Mouse (Mus musculus) left cerebral cortex, postnatal 14 days (tissue): Measurements from ENCODE around the gene Gpr3. TPM values are rescaled to one million over a fixed set of nuclear protein-coding genes. Genes with fewer than 3 reads are reported as not detected.

Experiments
- DNase-seq, 2 experiments: peaks; one replicate each; pipeline ENCODE4 v3.0.0; 2021 to 2022; ENCODE audit warnings: low spot score in 2 of 2, mixed read lengths in 1 of 2
- intact Hi-C: fragments of 180-260 bp; cut with DNase I; formaldehyde crosslinking; loops from one replicate; pipeline ENCODE4 v1.15.1; 2025
- total RNA-seq, 2 experiments: library from RNA; stranded (reverse); gene quantifications; 2 replicates each; pipeline ENCODE4 v1.2.3; 2021

Gene Gpr3
- total RNA-seq, 2 experiments from 2014 or later: 7.4 to 10.0 TPM

GRCm38 (mm10) chr4:133182439-133183033, 29.8 kb downstream of the Gpr3 start:
- intact Hi-C loops: no loop called here
- DNase-seq: no peak

- intact Hi-C loops: no loop called here
- DNase-seq: no peak
Measured at GRCm38 (mm10) chr4:133179258-133179657, 33.1 kb downstream of the Gpr3 start.

GRCm38 (mm10) chr4:133178305-133178704, 34.0 kb downstream of the Gpr3 start:
- no peak for DNase-seq
- intact Hi-C loops: no loop called here

GRCm38 (mm10) chr4:133176761-133177403, 35.5 kb downstream of the Gpr3 start:
- intact Hi-C loops: no loop called here
- peak; percentile 56 to 68 for DNase-seq

- no peak for DNase-seq
- intact Hi-C loops: no loop called here
Measured at GRCm38 (mm10) chr4:133175998-133176760, 36.2 kb downstream of the Gpr3 start.

GRCm38 (mm10) chr4:133175274-133175673, 37.1 kb downstream of the Gpr3 start:
- DNase-seq: no peak
- intact Hi-C loops: no loop called here

- intact Hi-C loops: no loop called here
- DNase-seq: peak in 1 of 2 experiments; percentile 58
Measured at GRCm38 (mm10) chr4:133174361-133174760, 38.0 kb downstream of the Gpr3 start.

GRCm38 (mm10) chr4:133172451-133172850, 39.9 kb downstream of the Gpr3 start:
- intact Hi-C loops: no loop called here
- DNase-seq: no peak

GRCm38 (mm10) chr4:133170616-133171015, 41.7 kb downstream of the Gpr3 start:
- peak in 1 of 2 experiments; percentile 40 for DNase-seq
- intact Hi-C loops: no loop called here

- peak in 1 of 2 experiments; percentile 23 for DNase-seq
- intact Hi-C loops: no loop called here
Measured at GRCm38 (mm10) chr4:133170056-133170524, 42.2 kb downstream of the Gpr3 start.

GRCm38 (mm10) chr4:133169237-133170055, 42.9 kb downstream of the Gpr3 start:
- DNase-seq: peak; percentile 38 to 45
- intact Hi-C loops: no loop called here

GRCm38 (mm10) chr4:133166773-133167172, 45.6 kb downstream of the Gpr3 start:
- DNase-seq: no peak
- intact Hi-C loops: no loop called here

GRCm38 (mm10) chr4:133162196-133162595, 50.1 kb downstream of the Gpr3 start:
- intact Hi-C loops: no loop called here

GRCm38 (mm10) chr4:133160821-133161220, 51.5 kb downstream of the Gpr3 start:
- intact Hi-C loops: no loop called here
- DNase-seq: no peak

More at GRCm38 (mm10) chr4:133162196-133162595, 50.1 kb downstream of the Gpr3 start:
- no peak for DNase-seq

GRCm38 (mm10) chr4:133160211-133160610, 52.1 kb downstream of the Gpr3 start:
- intact Hi-C loops: no loop called here
- DNase-seq: no peak

GRCm38 (mm10) chr4:133159646-133160045, 52.7 kb downstream of the Gpr3 start:
- intact Hi-C loops: no loop called here
- no peak for DNase-seq
